Mouse (Mus musculus) layer of hippocampus, adult 11-12 months (tissue): ENCODE measurements around the gene Akap1.
A peak's percentile ranks its signal among the peaks of the same experiment; 100 is the strongest.

Source experiments
- DNase-seq: peaks from one replicate; pipeline ENCODE4 v3.0.0; 2022; ENCODE audit warnings: low spot score

Akap1 gene

DNA sequence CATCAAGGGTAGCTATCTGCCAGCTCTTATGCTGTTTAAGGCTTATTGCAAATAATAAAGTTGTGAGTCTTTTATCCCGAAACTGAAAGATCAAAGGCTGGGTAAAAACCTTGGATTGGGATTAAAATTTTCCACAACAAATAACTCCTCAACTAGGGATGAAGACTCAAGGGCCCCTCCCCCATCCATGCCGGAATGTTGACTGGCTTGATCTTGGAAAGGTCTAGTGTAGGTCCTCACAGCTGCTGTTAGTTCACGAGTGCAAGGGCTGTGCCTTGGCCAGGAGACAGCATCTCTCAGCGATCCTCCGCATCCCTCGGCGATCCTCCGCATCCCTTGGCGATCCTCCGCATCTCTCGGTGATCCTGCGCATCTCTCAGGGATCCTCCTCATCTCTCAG is 13.6 kb upstream of the Akap1 start:
- no peak for DNase-seq

DNA sequence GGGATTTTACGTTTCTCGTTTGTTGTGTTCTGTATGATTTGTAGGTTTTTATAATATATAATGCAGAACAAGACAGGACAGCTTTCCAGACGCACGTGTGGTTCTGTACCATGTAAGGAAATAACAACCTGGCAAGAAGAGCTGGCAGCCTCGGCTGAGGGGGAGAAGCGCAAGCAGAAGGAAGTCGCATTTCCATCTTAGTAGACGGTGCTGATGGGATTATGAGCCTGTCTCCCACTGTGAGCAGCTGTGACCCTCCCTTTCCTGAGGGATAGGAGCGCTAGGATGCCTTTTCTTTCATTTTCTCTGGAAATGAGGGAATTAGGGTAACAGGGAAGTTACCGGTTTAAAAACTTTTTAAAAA is 9.3 kb upstream of the Akap1 start:
- no peak for DNase-seq

- DNase-seq: no peak
These were observed 8.8 kb upstream of the Akap1 start for GRCm38 (mm10) chr11:88873027-88873666.

DNA sequence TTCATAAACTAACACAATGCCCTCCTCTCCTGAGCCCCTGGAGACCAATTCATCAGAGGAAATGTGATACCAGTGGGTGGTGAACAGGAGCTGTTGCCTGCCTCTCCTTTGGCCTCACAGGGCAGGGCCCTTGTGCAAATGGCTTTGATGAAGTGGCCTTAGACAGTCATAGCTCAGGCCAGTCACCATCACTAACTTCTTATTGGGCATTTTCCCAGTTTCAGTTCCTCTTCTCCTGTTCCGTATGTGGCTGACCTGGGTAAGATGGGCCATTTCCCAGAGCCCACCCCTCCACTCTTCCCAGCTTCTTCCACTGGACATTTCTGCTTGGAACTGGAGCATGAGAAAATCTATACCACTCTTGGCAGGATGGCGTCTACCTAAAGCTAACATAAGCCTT is 5.1 kb upstream of the Akap1 start:
- DNase-seq: no peak

GRCm38 (mm10) chr11:88863904-88864457 is 405 bp downstream of the Akap1 start:
- peak; percentile 52 for DNase-seq

GRCm38 (mm10) chr11:88863071-88863903 is 1.1 kb downstream of the Akap1 start:
- no peak for DNase-seq

GRCm38 (mm10) chr11:88862355-88862754 is 2.0 kb downstream of the Akap1 start:
- DNase-seq: no peak

DNA sequence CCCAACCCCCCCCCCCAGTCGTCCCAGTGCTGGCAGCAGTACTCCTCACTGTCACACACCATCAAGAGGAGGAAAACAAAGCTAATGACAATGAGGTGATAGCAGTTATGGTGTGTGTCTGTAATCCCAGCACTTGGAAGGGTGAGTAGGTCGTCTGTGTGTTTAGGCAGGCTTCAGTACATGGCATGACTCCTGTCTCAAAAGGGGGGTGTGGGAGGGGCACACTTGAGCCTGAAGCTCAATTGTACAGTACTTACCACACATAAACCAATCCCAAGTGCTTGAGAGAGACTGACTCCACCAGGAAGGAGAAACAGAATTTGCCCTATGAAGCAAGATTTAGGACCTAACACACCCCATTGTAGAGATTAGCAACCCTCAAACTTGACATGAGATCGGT is 3.3 kb downstream of the Akap1 start:
- no peak for DNase-seq

GRCm38 (mm10) chr11:88860641-88861040 is 3.7 kb downstream of the Akap1 start:
- DNase-seq: no peak

DNA sequence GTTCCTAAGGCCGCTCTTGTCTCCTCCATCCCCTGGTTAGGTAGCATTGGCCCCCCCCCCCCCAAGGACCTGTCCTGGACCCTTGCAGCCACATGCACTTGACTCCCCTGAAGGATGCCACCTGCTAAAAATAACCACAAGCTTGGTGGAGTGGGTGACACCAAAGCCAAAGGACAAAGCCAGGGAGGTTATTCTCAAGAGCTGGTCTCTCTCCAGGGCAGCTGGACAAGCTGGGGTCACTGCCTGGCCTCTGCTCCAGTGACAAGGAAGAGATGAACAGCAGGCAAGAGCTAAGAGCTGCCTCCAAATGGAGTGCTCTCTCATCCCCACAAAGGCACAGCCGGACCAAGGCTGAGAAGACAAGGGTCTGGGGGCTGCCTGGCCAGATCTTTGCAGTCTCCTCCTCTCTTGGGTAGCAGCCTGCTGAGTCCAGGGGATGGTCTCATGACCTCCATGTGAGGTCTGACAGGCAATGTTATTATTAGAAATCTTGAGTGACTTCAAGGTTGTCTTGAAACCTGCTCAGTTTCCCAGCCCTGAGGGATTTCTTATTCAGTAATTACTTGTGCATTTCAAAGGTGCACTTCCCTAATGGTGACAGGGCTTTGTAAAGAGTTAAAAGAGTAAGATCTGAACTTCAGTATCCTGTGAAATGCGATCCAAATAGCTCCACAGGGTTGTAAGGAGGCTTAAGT is 6.9 kb downstream of the Akap1 start:
- DNase-seq: no peak

DNA sequence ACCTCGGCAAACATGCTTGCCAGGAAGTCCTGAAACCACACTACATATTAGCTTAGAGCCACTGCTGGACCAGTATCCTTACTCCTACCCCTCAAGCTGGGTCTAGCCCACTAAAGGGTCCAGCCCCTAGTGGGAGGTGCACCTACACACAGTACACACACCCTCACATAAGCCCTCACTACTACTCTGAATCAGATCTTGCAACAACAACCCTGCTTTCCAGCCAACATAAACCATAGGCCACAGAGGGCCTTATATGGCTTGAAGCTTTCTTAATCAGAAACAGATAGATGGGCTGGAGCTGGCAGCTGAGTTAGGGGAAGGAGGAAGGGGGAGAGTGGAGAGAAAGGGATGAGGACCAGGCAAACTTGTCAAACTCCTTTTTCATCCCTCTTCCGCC is 8.0 kb downstream of the Akap1 start:
- no peak for DNase-seq

DNA sequence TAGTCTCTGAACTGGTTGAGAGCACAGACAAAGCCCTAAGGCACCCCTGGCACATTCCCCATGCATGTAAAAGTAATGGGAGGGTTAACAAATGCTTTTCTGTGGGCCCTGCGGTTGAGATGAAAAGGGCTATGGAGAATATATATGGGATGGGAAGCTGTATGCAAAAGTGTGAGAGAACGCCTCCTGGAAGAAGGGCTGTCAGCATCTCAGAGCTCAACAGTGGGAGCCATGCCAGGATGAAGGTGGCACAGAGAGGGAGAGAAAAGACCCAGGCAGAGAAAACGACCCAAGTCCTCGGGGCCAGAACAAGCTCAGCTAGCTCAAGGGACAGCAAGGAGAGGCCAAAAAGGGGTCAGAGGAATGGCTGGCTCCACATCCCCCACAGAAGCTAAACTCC is 8.6 kb downstream of the Akap1 start:
- DNase-seq: no peak

- DNase-seq: no peak
These were observed 10.8 kb downstream of the Akap1 start for GRCm38 (mm10) chr11:88853588-88853987.

- no peak for DNase-seq
These were observed 11.6 kb downstream of the Akap1 start for GRCm38 (mm10) chr11:88852806-88853205.

DNA sequence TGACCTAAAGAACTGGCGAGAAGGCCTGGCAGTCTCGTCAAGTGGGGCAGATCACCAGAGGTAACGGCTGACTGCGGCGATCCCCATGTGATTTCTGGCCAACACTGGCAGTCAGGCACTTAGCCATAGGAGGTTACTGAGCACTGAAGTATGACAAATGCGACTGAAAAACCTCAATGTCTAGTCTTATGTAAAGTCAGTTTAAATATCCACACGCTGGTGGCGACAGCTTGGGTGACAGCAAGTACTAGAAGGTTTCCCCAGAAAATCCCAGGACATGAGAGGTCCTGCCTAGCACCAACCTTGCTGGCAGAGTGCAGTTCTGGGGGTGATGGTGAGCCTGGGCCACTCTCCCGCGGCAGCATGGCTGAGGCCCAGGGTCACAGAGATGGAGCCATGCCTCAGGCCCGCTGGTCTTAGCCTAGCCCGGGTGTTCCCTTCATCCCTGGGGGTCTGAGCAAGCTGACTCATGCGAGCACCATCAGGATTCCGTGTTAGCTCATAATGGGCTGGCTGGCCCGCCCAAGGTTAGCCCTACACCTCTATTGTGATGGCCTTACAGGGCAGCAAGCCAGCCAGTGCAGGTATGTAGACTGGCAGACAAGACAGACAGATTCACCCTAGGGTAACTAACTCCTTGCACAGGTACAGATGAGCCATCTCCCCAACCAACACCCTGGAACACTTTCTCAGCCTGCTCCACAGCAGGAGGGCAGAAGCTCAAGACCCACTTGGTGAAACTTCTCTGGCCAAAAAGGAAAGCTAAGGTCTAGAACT is 13.1 kb downstream of the Akap1 start:
- DNase-seq: no peak

- DNase-seq: no peak
These were observed 14.7 kb downstream of the Akap1 start for GRCm38 (mm10) chr11:88849732-88850131.

- peak; percentile 66 for DNase-seq
These were observed 15.1 kb downstream of the Akap1 start for GRCm38 (mm10) chr11:88849284-88849683.

- peak; percentile 70 for DNase-seq
These were observed 15.8 kb downstream of the Akap1 start for GRCm38 (mm10) chr11:88848590-88848989.

DNA sequence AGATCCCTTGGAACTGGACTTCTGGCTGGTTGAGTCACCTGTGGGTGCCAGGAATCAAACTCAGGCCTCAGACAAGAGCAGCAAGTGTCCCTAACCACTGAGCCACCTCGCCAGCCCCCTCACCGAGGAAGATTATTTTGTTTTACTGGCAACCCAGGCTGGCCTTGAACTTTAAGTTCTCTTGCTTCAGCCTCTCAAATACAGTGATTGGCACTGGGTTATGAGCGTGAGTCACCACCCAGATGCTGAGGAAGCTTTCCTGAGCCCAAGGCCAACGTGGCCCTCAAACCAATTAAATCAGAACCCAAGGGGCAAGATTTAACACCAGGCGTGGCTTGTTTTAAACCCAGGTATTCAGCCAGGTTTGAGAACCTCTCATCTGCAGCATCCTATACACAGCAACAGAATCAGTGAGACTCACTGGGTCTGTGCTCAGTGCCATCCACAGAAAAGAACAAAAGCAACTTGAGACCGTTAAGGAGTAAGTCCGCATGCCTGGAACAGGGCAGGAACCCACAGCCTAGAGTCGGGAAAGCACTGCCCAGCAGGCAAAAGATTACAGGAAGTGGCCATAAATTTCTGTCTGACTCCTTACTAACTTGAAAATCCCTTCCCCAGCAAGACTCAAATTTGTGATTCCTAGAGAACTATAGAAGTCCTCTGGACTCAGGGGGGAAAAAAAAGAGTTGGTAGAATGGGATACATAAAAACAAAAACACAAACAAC is 16.9 kb downstream of the Akap1 start:
- DNase-seq: no peak

GRCm38 (mm10) chr11:88844384-88844783 is 20.0 kb downstream of the Akap1 start:
- DNase-seq: no peak

GRCm38 (mm10) chr11:88843305-88843704 is 21.1 kb downstream of the Akap1 start:
- no peak for DNase-seq
